Mouse (Mus musculus) hindbrain, embryonic 12.5 days (tissue): ENCODE measurements around the gene S100a13. TPM values are rescaled to one million over a fixed set of nuclear protein-coding genes. Genes with fewer than 3 reads are reported as not detected.

Experiments used
- ATAC-seq: fragments of 200-750 bp; cut with Nextera tagmentation; 2 replicates; pipeline ENCODE4 v1.8.0; 2017; ENCODE audit warnings: moderate TSS enrichment; ENCODE audit not compliant: low FRiP score
- H3K27ac ChIP-seq: fragments of 300-500 bp; sonication (generic); 2 replicates; pipeline ENCODE4 v1.5.1; 2016; ENCODE audit warnings: mild to moderate bottlenecking
- H3K27me3 ChIP-seq: fragments of 300-500 bp; sonication (generic); 2 replicates; pipeline ENCODE4 v1.6.1; 2016; ENCODE audit warnings: mild to moderate bottlenecking
- H3K36me3 ChIP-seq: fragments of 300-500 bp; sonication (generic); 2 replicates; pipeline ENCODE4 v1.6.1; 2016; ENCODE audit warnings: mild to moderate bottlenecking
- H3K4me1 ChIP-seq: fragments of 300-500 bp; sonication (generic); 2 replicates; pipeline ENCODE4 v1.6.1; 2016
- H3K4me2 ChIP-seq: fragments of 300-500 bp; sonication (generic); replicated peaks from 2 replicates; pipeline ENCODE4 v1.6.1; 2016; ENCODE audit warnings: mild to moderate bottlenecking
- H3K4me3 ChIP-seq: fragments of 300-500 bp; sonication (generic); 2 replicates; pipeline ENCODE4 v1.5.1; 2016; ENCODE audit warnings: mild to moderate bottlenecking
- H3K9ac ChIP-seq: fragments of 300-500 bp; sonication (generic); 2 replicates; pipeline ENCODE4 v1.6.1; 2016; ENCODE audit warnings: mild to moderate bottlenecking, moderate library complexity
- H3K9me3 ChIP-seq: fragments of 300-500 bp; sonication (generic); replicated peaks from 2 replicates; pipeline ENCODE4 v1.6.1; 2016; ENCODE audit warnings: mild to moderate bottlenecking
- WGBS: fragments of 180-500 bp; shearing (Covaris S2); methylation state at CpG from one replicate; pipeline ENCODE4 v1.1.7; 2016; 5-methylcytosine and 5-hydroxymethylcytosine counted together
- polyA plus RNA-seq: library from polyadenylated mRNA; unstranded; fragments of >200 nt; fragmentation: Nextera tagmentation; extraction: Ambion mirVana; gene quantifications from 2 replicates; pipeline ENCODE4 v1.2.1, GENCODE M21; 2016

S100a13 gene
- polyA plus RNA-seq, 1 experiment from 2014 or later: 16.4 TPM

GRCm38 (mm10) chr3:90535446-90535845, 21.2 kb downstream of the S100a13 start:
- H3K4me2 ChIP-seq: no peak overlapping the region
- H3K4me3 ChIP-seq: no peak overlapping the region
- no peak overlapping the region for H3K9ac ChIP-seq
- 80% methylated on average over 1 of the region's 1 CpGs for WGBS
- H3K27me3 ChIP-seq: no peaks in the 10 kb centered on the region
- H3K4me1 ChIP-seq: no peaks in the 10 kb centered on the region
- no peaks in the 10 kb centered on the region for H3K9me3 ChIP-seq
- no peak for ATAC-seq
- H3K27ac ChIP-seq: no peak overlapping the region
- H3K36me3 ChIP-seq: no peaks in the 10 kb centered on the region

DNA sequence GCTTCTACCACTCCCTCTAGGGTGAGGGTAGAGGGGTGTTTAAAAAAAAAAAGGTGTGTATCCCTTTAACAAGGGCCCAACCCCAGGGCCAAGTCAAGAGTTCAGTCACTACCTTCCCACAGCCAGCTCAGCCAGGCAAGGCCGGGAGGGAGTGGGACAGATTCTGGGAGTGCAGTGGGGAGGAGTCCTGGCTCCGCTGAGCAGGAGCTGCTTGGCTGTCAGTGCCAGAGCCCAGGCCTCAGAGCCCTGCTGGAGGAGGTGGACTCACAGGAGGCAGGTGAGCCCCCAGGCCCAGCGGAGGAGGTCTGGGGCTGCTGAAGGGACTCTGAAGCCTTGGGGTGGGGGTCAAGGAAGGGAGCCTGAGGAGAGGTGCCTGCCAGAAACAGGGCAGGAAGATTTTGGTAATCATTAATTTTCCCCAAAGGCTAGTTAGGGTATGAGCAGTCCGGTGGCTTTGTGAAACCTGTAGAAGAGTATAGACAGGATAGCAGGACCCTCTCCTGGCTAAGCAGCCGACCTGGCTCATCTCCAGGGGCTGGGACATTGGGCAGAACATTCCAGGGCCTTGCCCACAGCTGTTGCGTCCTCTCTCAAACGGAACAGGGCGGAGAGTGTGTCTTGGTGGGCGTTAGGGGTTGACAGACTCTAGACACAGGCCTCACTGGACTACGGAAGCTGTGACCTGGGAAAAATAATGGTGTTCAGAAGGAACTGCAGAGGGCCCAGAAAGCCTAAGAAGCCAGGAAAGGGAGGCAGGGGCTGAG, 23.1 kb downstream of the S100a13 start, which contains the start of gene S100a16:
S100a16 (plus strand) TSS at position 114 of the 764 bp plus-strand sequence.
- ATAC-seq: no peak
- Histone ChIP-seq H3K9ac (no peak within 1 kb of the TSS), H3K36me3 (no peaks in the 10 kb centered on the region), H3K4me1 (peaks cover 13% of the 10 kb centered on the region), H3K9me3 (no peaks in the 10 kb centered on the region), H3K27ac (no peak within 1 kb of the TSS), H3K4me2 (no peak within 1 kb of the TSS), H3K4me3 (no peak within 1 kb of the TSS), H3K27me3 (no peaks in the 10 kb centered on the region)
- WGBS: 40% methylated on average over 10 of the region's 10 CpGs

GRCm38 (mm10) chr3:90537905-90538296, 23.7 kb downstream of the S100a13 start:
- Histone ChIP-seq H3K4me2 (no peak overlapping the region), H3K27ac (no peak overlapping the region), H3K9ac (no peak overlapping the region), H3K9me3 (no peaks in the 10 kb centered on the region), H3K27me3 (no peaks in the 10 kb centered on the region), H3K4me1 (peaks cover 16% of the 10 kb centered on the region), H3K36me3 (no peaks in the 10 kb centered on the region), H3K4me3 (no peak overlapping the region)
- WGBS: 69% methylated on average over 5 of the region's 5 CpGs
- no peak for ATAC-seq

DNA sequence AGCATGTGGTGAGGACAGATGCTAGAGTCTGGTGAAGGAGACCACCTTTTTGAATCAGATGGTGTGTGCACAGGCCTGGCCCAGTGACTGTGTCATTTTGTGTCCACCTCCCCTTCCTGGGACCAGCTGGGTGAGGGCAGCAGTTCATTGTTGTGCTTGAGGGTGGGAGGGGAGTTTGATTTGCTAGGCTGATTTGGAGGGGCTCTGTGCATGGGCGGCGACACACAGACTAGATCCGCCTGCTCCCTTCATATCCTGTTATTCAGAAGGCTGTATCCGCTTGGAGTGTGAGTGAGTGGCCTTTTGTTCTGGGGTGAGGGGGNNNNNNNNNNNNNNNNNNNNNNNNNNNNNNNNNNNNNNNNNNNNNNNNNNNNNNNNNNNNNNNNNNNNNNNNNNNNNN, 26.7 kb downstream of the S100a13 start:
- Histone ChIP-seq H3K4me2 (0 out of 2 replicates have a peak overlapping the region, but pooled peaks have one; percentile 16), H3K9ac (0 out of 2 replicates have a peak overlapping the region, but pooled peaks have one; percentile 10), H3K4me1 (peaks cover 16% of the 10 kb centered on the region), H3K4me3 (no peak overlapping the region), H3K36me3 (no peaks in the 10 kb centered on the region), H3K27ac (peak overlapping the region; percentile 31; the same call in 1 of the 2 replicates), H3K9me3 (no peaks in the 10 kb centered on the region), H3K27me3 (no peaks in the 10 kb centered on the region)
- peak; percentile 71 for ATAC-seq
- 42% methylated on average over 4 of the region's 4 CpGs for WGBS

DNA sequence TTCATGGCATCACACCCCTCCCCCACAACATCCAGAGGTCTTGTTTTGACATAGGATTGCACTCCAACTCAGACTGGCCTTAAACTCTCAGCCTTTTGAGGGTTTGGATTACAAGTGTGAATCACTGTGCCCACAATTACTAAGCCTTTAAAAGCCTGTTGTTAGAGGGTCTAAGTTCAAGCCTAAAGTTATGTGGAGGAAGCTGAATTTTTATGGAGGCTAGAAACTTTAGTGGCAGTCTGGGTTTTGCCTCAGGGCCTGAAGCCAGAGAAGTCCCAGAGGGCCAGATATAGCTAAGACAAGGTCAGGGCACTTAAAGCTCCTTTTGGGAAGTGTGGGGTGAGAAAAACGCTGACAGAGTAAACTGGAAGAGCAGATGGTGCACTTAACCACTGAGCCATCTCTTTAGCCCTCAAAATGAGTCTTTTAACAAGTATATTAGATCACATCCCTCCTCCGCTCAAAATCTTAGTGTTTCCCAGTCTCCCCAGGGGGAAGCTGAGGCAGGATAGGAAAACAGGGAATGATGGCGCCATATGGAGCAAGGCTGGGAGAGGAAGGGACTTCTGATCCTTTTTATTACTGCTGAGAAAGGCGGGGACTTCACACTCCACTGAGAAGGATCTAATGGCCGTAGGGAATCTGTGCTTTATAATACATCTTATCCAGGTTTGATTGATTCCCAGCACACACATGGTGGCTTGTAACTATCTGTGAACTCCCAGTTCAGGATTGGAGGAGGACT, 35.6 kb downstream of the S100a13 start:
- Histone ChIP-seq H3K9ac (no peak overlapping the region), H3K4me3 (no peak overlapping the region), H3K9me3 (no peaks in the 10 kb centered on the region), H3K36me3 (no peaks in the 10 kb centered on the region), H3K27me3 (no peaks in the 10 kb centered on the region), H3K4me1 (no peaks in the 10 kb centered on the region), H3K27ac (no peak overlapping the region), H3K4me2 (no peak overlapping the region)
- WGBS: 68% methylated on average over 5 of the region's 5 CpGs
- no peak for ATAC-seq

DNA sequence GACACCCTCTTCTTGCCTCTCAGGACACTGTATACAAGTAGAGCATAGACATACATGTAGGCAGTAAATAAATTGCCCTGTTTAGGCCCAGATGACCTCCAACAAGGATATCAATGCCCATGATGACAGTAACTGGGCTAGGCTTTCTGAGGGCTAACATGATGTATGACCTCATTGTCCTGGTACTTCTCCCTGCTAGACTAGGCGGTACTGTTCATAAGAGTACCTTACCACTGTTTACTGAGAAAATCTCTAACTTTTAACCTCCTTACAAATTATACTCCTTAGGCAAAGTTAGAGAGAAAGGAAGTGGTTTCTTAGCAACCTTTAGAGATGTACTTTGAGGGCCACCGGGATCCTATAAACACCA, 36.2 kb downstream of the S100a13 start:
- ATAC-seq: no peak
- no peaks in the 10 kb centered on the region for H3K36me3 ChIP-seq
- H3K4me3 ChIP-seq: no peak overlapping the region
- no peak overlapping the region for H3K9ac ChIP-seq
- no peaks in the 10 kb centered on the region for H3K9me3 ChIP-seq
- no peaks in the 10 kb centered on the region for H3K4me1 ChIP-seq
- no peak overlapping the region for H3K4me2 ChIP-seq
- 87% methylated on average over 2 of the region's 2 CpGs for WGBS
- H3K27me3 ChIP-seq: no peaks in the 10 kb centered on the region
- H3K27ac ChIP-seq: no peak overlapping the region

DNA sequence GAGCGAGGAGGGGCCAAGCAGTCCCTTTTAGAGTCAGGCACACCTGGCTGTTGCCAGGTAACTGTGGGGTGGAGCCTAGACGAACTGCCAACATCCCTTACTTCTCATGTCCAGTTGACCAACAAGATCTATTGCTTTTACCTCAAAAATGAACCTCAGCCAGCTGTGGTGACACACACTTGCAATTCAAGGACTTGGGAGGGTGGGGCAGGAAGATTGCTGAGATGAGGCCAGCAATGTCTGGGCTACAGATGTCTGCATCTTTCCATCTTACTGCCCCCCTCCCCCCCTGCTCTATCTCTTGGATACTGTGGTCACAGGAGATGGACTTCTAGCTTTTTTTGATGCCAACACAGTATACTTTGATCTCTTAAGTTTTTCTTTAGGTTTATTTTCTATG, 38.0 kb downstream of the S100a13 start:
- ATAC-seq: no peak
- no peaks in the 10 kb centered on the region for H3K4me1 ChIP-seq
- H3K9ac ChIP-seq: no peak overlapping the region
- H3K36me3 ChIP-seq: no peaks in the 10 kb centered on the region
- H3K4me2 ChIP-seq: no peak overlapping the region
- WGBS: 95% methylated on average over 2 of the region's 2 CpGs
- no peaks in the 10 kb centered on the region for H3K27me3 ChIP-seq
- no peak overlapping the region for H3K4me3 ChIP-seq
- H3K27ac ChIP-seq: no peak overlapping the region
- no peaks in the 10 kb centered on the region for H3K9me3 ChIP-seq

GRCm38 (mm10) chr3:90555954-90556353, 41.7 kb downstream of the S100a13 start:
- Histone ChIP-seq H3K4me1 (no peaks in the 10 kb centered on the region), H3K9ac (no peak overlapping the region), H3K4me3 (no peak overlapping the region), H3K9me3 (no peaks in the 10 kb centered on the region), H3K27me3 (no peaks in the 10 kb centered on the region), H3K36me3 (no peaks in the 10 kb centered on the region), H3K4me2 (no peak overlapping the region), H3K27ac (no peak overlapping the region)
- WGBS: 50% methylated on average over 5 of the region's 5 CpGs
- ATAC-seq: peak; percentile 73; the same call in 1 of the 2 replicates

- no peak within 1 kb of the TSS for H3K27ac ChIP-seq
- 78% methylated on average over 6 of the region's 6 CpGs for WGBS
- H3K9ac ChIP-seq: no peak within 1 kb of the TSS
- H3K27me3 ChIP-seq: no peaks in the 10 kb centered on the region
- H3K36me3 ChIP-seq: no peaks in the 10 kb centered on the region
- ATAC-seq: no peak
- no peaks in the 10 kb centered on the region for H3K4me1 ChIP-seq
- H3K9me3 ChIP-seq: no peaks in the 10 kb centered on the region
- H3K4me3 ChIP-seq: no peak within 1 kb of the TSS
- no peak within 1 kb of the TSS for H3K4me2 ChIP-seq
Measured at GRCm38 (mm10) chr3:90560008-90560628, 45.9 kb downstream of the S100a13 start, which contains the start of gene S100a3. Gene S100a3 (plus strand): TSS chr3:90560578.

Other genes with a start within 250 kb of the S100a13 start
- gene Dennd4b, start 249.2 kb upstream of the S100a13 start, polyA plus RNA-seq: 6.2 and 6.7 TPM in 2 replicates
- 14.2 and 17.1 TPM in 2 replicates for gene Gatad2b, start 221.3 kb upstream of the S100a13 start, polyA plus RNA-seq
- 32.9 and 35.3 TPM in 2 replicates for gene Slc27a3, start 124.5 kb upstream of the S100a13 start, polyA plus RNA-seq
- 40.5 and 44.3 TPM in 2 replicates for gene Ints3, start 80.8 kb upstream of the S100a13 start, polyA plus RNA-seq
- gene Npr1, start 48.6 kb upstream of the S100a13 start, polyA plus RNA-seq: 3.8 and 4.1 TPM in 2 replicates
- 292 and 310 TPM in 2 replicates for gene Ilf2, start 38.3 kb upstream of the S100a13 start, polyA plus RNA-seq
- 80.6 and 89.5 TPM in 2 replicates for gene Snapin, start 23.4 kb upstream of the S100a13 start, polyA plus RNA-seq
- gene Chtop, start 4.9 kb upstream of the S100a13 start, polyA plus RNA-seq: 203 and 218 TPM in 2 replicates
- 5.8 and 13.4 TPM in 2 replicates for gene S100a1, start within 50 bp of the S100a13 start, polyA plus RNA-seq
- 0.66 TPM in 1 of 2 replicates, not detected in the other for gene S100a14, start 12.4 kb downstream of the S100a13 start, polyA plus RNA-seq
- 40.0 and 45.8 TPM in 2 replicates for gene S100a16, start 22.8 kb downstream of the S100a13 start, polyA plus RNA-seq
- gene S100a3, start 46.1 kb downstream of the S100a13 start, polyA plus RNA-seq: 0.59 and 0.63 TPM in 2 replicates
- not detected in 2 replicates for gene S100a2, start 75.8 kb downstream of the S100a13 start, polyA plus RNA-seq
- not detected in 2 replicates for gene Gm42674, start 87.5 kb downstream of the S100a13 start, polyA plus RNA-seq
- 1.2 and 1.3 TPM in 2 replicates for gene S100a4, start 89.3 kb downstream of the S100a13 start, polyA plus RNA-seq
- gene S100a5, start 94.1 kb downstream of the S100a13 start, polyA plus RNA-seq: not detected in 2 replicates
- 28.5 and 30.3 TPM in 2 replicates for gene S100a6, start 98.4 kb downstream of the S100a13 start, polyA plus RNA-seq
- not detected in 2 replicates for gene S100a7a, start 139.6 kb downstream of the S100a13 start, polyA plus RNA-seq
- gene S100a8, start 154.5 kb downstream of the S100a13 start, polyA plus RNA-seq: 8.2 and 19.4 TPM in 2 replicates
- 7.9 and 10.2 TPM in 2 replicates for gene S100a9, start 181.3 kb downstream of the S100a13 start, polyA plus RNA-seq
- gene Pglyrp4, start 212.5 kb downstream of the S100a13 start, polyA plus RNA-seq: not detected in 2 replicates